Mouse (Mus musculus) E14TG2a.4 (cell line): ENCODE measurements around the gene Napsa.

Experiments used
- H3K27me3 ChIP-seq: 2 replicates; pipeline ENCODE4 v1.6.1; 2014; ENCODE audit warnings: low read length, control low read depth; ENCODE audit not compliant: insufficient read depth
- H3K36me3 ChIP-seq: 2 replicates; pipeline ENCODE4 v1.6.1; 2014; ENCODE audit warnings: low read length, control low read depth; ENCODE audit not compliant: insufficient read depth
- H3K4me1 ChIP-seq: replicated peaks from 2 replicates; pipeline ENCODE4 v1.6.1; 2014; ENCODE audit warnings: low read depth, low read length, control low read depth
- H3K4me3 ChIP-seq: replicated peaks from 2 replicates; pipeline ENCODE4 v1.5.1; 2014; ENCODE audit warnings: mild to moderate bottlenecking, low read length
- H3K9me3 ChIP-seq: 2 replicates; pipeline ENCODE4 v1.6.1; 2014; ENCODE audit warnings: low read length, control low read depth
- CTCF ChIP-seq: conservative IDR thresholded peaks from 2 replicates; pipeline ENCODE4 v1.5.1; 2014; ENCODE audit warnings: low read length
- NANOG ChIP-seq: IDR thresholded peaks from 2 replicates; pipeline ENCODE4 v1.6.1; 2014; ENCODE audit warnings: borderline replicate concordance, low read length, mixed read lengths
- POU5F1 ChIP-seq: IDR thresholded peaks from 2 replicates; pipeline ENCODE4 v1.6.1; 2014; ENCODE audit warnings: low read length, borderline replicate concordance

Gene Napsa

GRCm38 (mm10) chr7:44530507-44530906 lies 41.7 kb upstream of the Napsa start:
- H3K4me3 ChIP-seq = no peak overlapping the region
- H3K4me1 ChIP-seq = peaks cover 100% of the 10 kb centered on the region
- TF ChIP-seq CTCF (no peak), POU5F1 (no peak), NANOG (no peak)
- peaks cover 11% of the 10 kb centered on the region; the same call in 1 of the 2 replicates for H3K27me3 ChIP-seq
- H3K36me3 ChIP-seq = peaks cover 38% of the 10 kb centered on the region
- no peaks in the 10 kb centered on the region for H3K9me3 ChIP-seq

GRCm38 (mm10) chr7:44531207-44531606 lies 41.0 kb upstream of the Napsa start:
- H3K36me3 ChIP-seq = peaks cover 45% of the 10 kb centered on the region
- no peak overlapping the region; the same call in 1 of the 2 replicates for H3K4me3 ChIP-seq
- peaks cover 100% of the 10 kb centered on the region for H3K4me1 ChIP-seq
- H3K9me3 ChIP-seq = no peaks in the 10 kb centered on the region
- TF ChIP-seq NANOG = no peak
- no peak for TF ChIP-seq CTCF
- no peak for TF ChIP-seq POU5F1
- H3K27me3 ChIP-seq = peaks cover 11% of the 10 kb centered on the region; the same call in 1 of the 2 replicates

- Histone ChIP-seq H3K36me3 (peaks cover 55% of the 10 kb centered on the region), H3K9me3 (no peaks in the 10 kb centered on the region)
- TF ChIP-seq CTCF = no peak
- no peak for TF ChIP-seq POU5F1
- TF ChIP-seq NANOG = no peak
Measured at GRCm38 (mm10) chr7:44531946-44532732, 40.0 kb upstream of the Napsa start, which contains the start of gene Spib. Gene Spib (minus strand): TSS chr7:44532071.

GRCm38 (mm10) chr7:44532918-44533745 lies 39.0 kb upstream of the Napsa start:
- TF ChIP-seq NANOG = no peak
- no peak for TF ChIP-seq POU5F1
- TF ChIP-seq CTCF = no peak
- H3K27me3 ChIP-seq = peaks cover 8% of the 10 kb centered on the region; the same call in 1 of the 2 replicates

More at GRCm38 (mm10) chr7:44531946-44532732, 40.0 kb upstream of the Napsa start, which contains the start of gene Spib:
- peaks cover 100% of the 10 kb centered on the region for H3K4me1 ChIP-seq
- peak within 1 kb of the TSS; percentile 59 for H3K4me3 ChIP-seq
- H3K27me3 ChIP-seq = peaks cover 11% of the 10 kb centered on the region; the same call in 1 of the 2 replicates

GRCm38 (mm10) chr7:44533746-44534045 lies 38.5 kb upstream of the Napsa start:
- TF ChIP-seq POU5F1 (no peak), CTCF (no peak)
- Histone ChIP-seq H3K4me3 (peak overlapping the region; percentile 59), H3K4me1 (peaks cover 100% of the 10 kb centered on the region), H3K36me3 (peaks cover 70% of the 10 kb centered on the region), H3K9me3 (no peaks in the 10 kb centered on the region), H3K27me3 (peaks cover 5% of the 10 kb centered on the region; the same call in 1 of the 2 replicates)

More at GRCm38 (mm10) chr7:44532918-44533745, 39.0 kb upstream of the Napsa start:
- Histone ChIP-seq H3K4me1 (peaks cover 100% of the 10 kb centered on the region), H3K36me3 (peaks cover 64% of the 10 kb centered on the region), H3K4me3 (peak overlapping the region; percentile 59), H3K9me3 (no peaks in the 10 kb centered on the region)

- Histone ChIP-seq H3K4me1 (peaks cover 100% of the 10 kb centered on the region), H3K27me3 (peaks cover 3% of the 10 kb centered on the region; the same call in 1 of the 2 replicates), H3K36me3 (peaks cover 76% of the 10 kb centered on the region), H3K4me3 (peak overlapping the region; percentile 59), H3K9me3 (no peaks in the 10 kb centered on the region)
- TF ChIP-seq NANOG (no peak), POU5F1 (no peak), CTCF (no peak)
Measured at GRCm38 (mm10) chr7:44534242-44534641, 37.9 kb upstream of the Napsa start.

GRCm38 (mm10) chr7:44534656-44535441 lies 37.3 kb upstream of the Napsa start:
- no peak for TF ChIP-seq NANOG
- TF ChIP-seq POU5F1 = no peak
- Histone ChIP-seq H3K4me1 (peaks cover 100% of the 10 kb centered on the region), H3K27me3 (0 out of 2 replicates have a peak, but pooled peaks cover 3% of the 10 kb centered on the region), H3K36me3 (peaks cover 82% of the 10 kb centered on the region), H3K9me3 (no peaks in the 10 kb centered on the region), H3K4me3 (peak overlapping the region; percentile 59)
